Comparison of ENCODE assay signal across 8 mouse cellular contexts in the genomic region with DNA sequence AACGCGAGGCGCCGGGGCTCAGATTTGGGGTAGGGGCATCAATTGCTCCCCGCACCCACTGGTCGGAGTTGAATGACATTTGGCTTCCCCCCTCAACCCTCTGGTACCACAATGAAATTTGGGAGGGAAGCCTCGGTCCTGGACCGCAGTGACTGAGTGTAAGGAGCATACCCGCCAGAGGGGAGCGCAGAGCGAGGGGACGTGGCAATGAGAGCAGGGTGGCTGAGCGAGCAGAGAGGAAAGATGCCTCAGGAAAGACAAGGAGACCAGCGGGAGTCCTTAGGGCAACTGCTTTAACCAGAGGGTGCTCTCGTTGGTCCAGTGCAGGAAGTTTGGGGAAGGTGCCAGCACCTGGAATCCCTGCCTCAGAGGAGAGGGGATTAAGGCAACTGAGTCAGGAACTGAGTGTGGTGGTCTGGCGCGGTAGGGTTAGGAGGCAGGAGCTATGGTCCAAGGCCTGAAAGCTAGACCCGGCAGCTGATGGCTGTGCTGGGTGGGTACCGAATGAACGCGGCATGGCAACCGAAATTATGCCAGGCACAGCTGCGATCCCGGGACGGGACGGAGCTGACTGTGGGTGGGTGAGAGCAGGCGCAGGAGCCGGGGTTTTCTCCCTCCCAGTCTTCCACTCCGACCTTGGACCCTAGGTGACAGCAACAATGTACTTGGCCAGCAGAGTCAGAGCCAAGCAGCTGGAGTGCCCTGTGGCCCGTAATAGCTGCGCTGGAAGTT. TPM values are rescaled to one million over a fixed set of nuclear protein-coding genes. Genes with fewer than 3 reads are reported as not detected.
DNase-seq lines count a peak whose midpoint lies in the region; ATAC-seq and TF ChIP-seq lines count a peak whose summit lies in the region.

No protein-coding gene starts in this region.

- 2% methylated on average over 31 of the region's 31 CpGs for WGBS in forebrain, embryonic 14.5 days
- 4% methylated on average over 31 of the region's 31 CpGs for WGBS in intestine, embryonic 15.5 days

- H3K9me3 ChIP-seq in forebrain, embryonic 14.5 days (replicated peaks; ENCODE audit: control insufficient read depth, low read length): no peaks in the 10 kb centered on the region
- no peaks in the 10 kb centered on the region for H3K9me3 ChIP-seq in intestine, embryonic 15.5 days

- no peak for TF ChIP-seq CTCF in testis, adult 2 months (IDR thresholded peaks at IDR 0.05; ENCODE audit: control insufficient read depth, insufficient read depth, insufficient replicate concordance, low read depth, low read length)

- peaks cover 43% of the 10 kb centered on the region for H3K36me3 ChIP-seq in forebrain, embryonic 14.5 days (ENCODE audit: control insufficient read depth, insufficient read depth, low read length)
- peaks cover 28% of the 10 kb centered on the region for H3K36me3 ChIP-seq in intestine, embryonic 15.5 days
- no peaks in the 10 kb centered on the region for H3K36me3 ChIP-seq in testis, adult 2 months (ENCODE audit: control insufficient read depth, insufficient read depth, low read length)

- H3K4me2 ChIP-seq in forebrain, embryonic 14.5 days (ENCODE audit: low read length): peak overlapping the region; percentile 53
- peak overlapping the region; percentile 89 for H3K4me2 ChIP-seq in intestine, embryonic 15.5 days (replicated peaks)

- DNase-seq in layer of hippocampus, postnatal 10 days (ENCODE audit: low spot score in 2 of 2): peak; percentile 46 to 49
- no peak for DNase-seq in layer of hippocampus, adult 8-10 months (ENCODE audit: low spot score in 2 of 2)
- peak; percentile 64 for DNase-seq in brain, adult 2 months (ENCODE audit: low read depth, low spot score)
- DNase-seq in forebrain, embryonic 14.5 days (ENCODE audit: low spot score): peak; percentile 21
- DNase-seq in lung, postnatal 4 days: peak; percentile 38 to 53
- DNase-seq in urinary bladder, postnatal 14 days (ENCODE audit: low spot score): no peak

- peak; percentile 49; the same call in 1 of the 2 replicates for ATAC-seq in forebrain, embryonic 14.5 days
- ATAC-seq in intestine, embryonic 15.5 days: peak; percentile 7; the same call in 1 of the 2 replicates

- peaks cover 48% of the 10 kb centered on the region for H3K27me3 ChIP-seq in forebrain, embryonic 14.5 days (replicated peaks; ENCODE audit: control insufficient read depth, insufficient read depth, low read length)
- peaks cover 16% of the 10 kb centered on the region for H3K27me3 ChIP-seq in intestine, embryonic 15.5 days (replicated peaks)
- H3K27me3 ChIP-seq in testis, adult 2 months (ENCODE audit: control insufficient read depth, insufficient read depth, low read length): no peaks in the 10 kb centered on the region

- H3K4me1 ChIP-seq in forebrain, embryonic 14.5 days (ENCODE audit: control insufficient read depth, insufficient read depth, low read length): peaks cover 18% of the 10 kb centered on the region
- peaks cover 44% of the 10 kb centered on the region for H3K4me1 ChIP-seq in intestine, embryonic 15.5 days (replicated peaks)
- peaks cover 37% of the 10 kb centered on the region for H3K4me1 ChIP-seq in testis, adult 2 months (ENCODE audit: control insufficient read depth, insufficient read depth, low read length)

- H3K27ac ChIP-seq in forebrain, embryonic 14.5 days (ENCODE audit: low read depth, low read length): no peak overlapping the region
- peak overlapping the region; percentile 68 for H3K27ac ChIP-seq in intestine, embryonic 15.5 days
- no peak overlapping the region for H3K27ac ChIP-seq in testis, adult 2 months (ENCODE audit: control insufficient read depth, insufficient read depth, low read depth, low read length)

- H3K9ac ChIP-seq in forebrain, embryonic 14.5 days (ENCODE audit: low read length): peak overlapping the region; percentile 56
- peak overlapping the region; percentile 52 for H3K9ac ChIP-seq in intestine, embryonic 15.5 days

- no peak for TF ChIP-seq POLR2A in testis, adult 2 months (IDR thresholded peaks at IDR 0.05; ENCODE audit: control insufficient read depth, low read depth, low read length)

- peak overlapping the region; percentile 24 for H3K4me3 ChIP-seq in forebrain, embryonic 14.5 days (ENCODE audit: low read depth, low read length)
- peak overlapping the region; percentile 45 for H3K4me3 ChIP-seq in intestine, embryonic 15.5 days (replicated peaks)
- peak overlapping the region; percentile 35 for H3K4me3 ChIP-seq in testis, adult 2 months (ENCODE audit: control insufficient read depth, low read depth, low read length)

RNA-seq across cellular contexts. Expression of gene Mmp23, which starts 0.4 kb away (rescaled TPM):
- total RNA-seq in layer of hippocampus, postnatal 10 days (2021): 1 to 10 TPM; 2.7 to 4.1 TPM
- 1 to 10 TPM; 2.8 to 5.0 (median 3.5) TPM for total RNA-seq in layer of hippocampus, adult 8-10 months (2022)
- polyA plus RNA-seq in forebrain, embryonic 14.5 days (2014; fragmentation: Nextera tagmentation; extraction: Ambion mirVana): 0.97 and 2.1 TPM in 2 replicates
- 36.8 and 38.0 TPM in 2 replicates for polyA plus RNA-seq in intestine, embryonic 15.5 days (2015; fragmentation: Nextera tagmentation; extraction: Ambion mirVana)
- polyA plus RNA-seq in testis, adult 2 months (2012; rRNA removed): 3.7 and 5.9 TPM in 2 replicates

RNA-seq across cellular contexts. Expression of gene Gm10563, which starts 8.4 kb away (rescaled TPM):
- not detected for total RNA-seq in layer of hippocampus, postnatal 10 days (2021)
- total RNA-seq in layer of hippocampus, adult 8-10 months (2022): not detected
- not detected in 2 replicates for polyA plus RNA-seq in forebrain, embryonic 14.5 days (2014; fragmentation: Nextera tagmentation; extraction: Ambion mirVana)
- polyA plus RNA-seq in intestine, embryonic 15.5 days (2015; fragmentation: Nextera tagmentation; extraction: Ambion mirVana): not detected in 2 replicates
- not detected in 2 replicates for polyA plus RNA-seq in testis, adult 2 months (2012; rRNA removed)

RNA-seq across cellular contexts. Expression of gene Mib2, which starts 15.4 kb away (rescaled TPM):
- 10 to 100 TPM; 89.1 to 96.6 TPM for total RNA-seq in layer of hippocampus, postnatal 10 days (2021)
- total RNA-seq in layer of hippocampus, adult 8-10 months (2022): 100 to 1,000 TPM; 101 to 122 (median 113) TPM
- 25.2 and 34.5 TPM in 2 replicates for polyA plus RNA-seq in forebrain, embryonic 14.5 days (2014; fragmentation: Nextera tagmentation; extraction: Ambion mirVana)
- polyA plus RNA-seq in intestine, embryonic 15.5 days (2015; fragmentation: Nextera tagmentation; extraction: Ambion mirVana): 17.8 and 22.6 TPM in 2 replicates
- 39.3 and 40.6 TPM in 2 replicates for polyA plus RNA-seq in testis, adult 2 months (2012; rRNA removed)

RNA-seq across cellular contexts. Expression of gene Cdk11b, which starts 29.0 kb away (rescaled TPM):
- total RNA-seq in layer of hippocampus, postnatal 10 days (2021): 10 to 100 TPM; 53.5 to 59.7 TPM
- 10 to 100 TPM; 42.1 to 54.8 (median 46.9) TPM for total RNA-seq in layer of hippocampus, adult 8-10 months (2022)
- polyA plus RNA-seq in forebrain, embryonic 14.5 days (2014; fragmentation: Nextera tagmentation; extraction: Ambion mirVana): 39.9 and 42.8 TPM in 2 replicates
- polyA plus RNA-seq in intestine, embryonic 15.5 days (2015; fragmentation: Nextera tagmentation; extraction: Ambion mirVana): 50.2 and 53.9 TPM in 2 replicates
- polyA plus RNA-seq in testis, adult 2 months (2012; rRNA removed): 23.6 and 29.9 TPM in 2 replicates

RNA-seq across cellular contexts. Expression of gene Fndc10, which starts 40.5 kb away (rescaled TPM):
- total RNA-seq in layer of hippocampus, postnatal 10 days (2021): 10 to 100 TPM; 21.9 to 22.3 TPM
- 10 to 100 TPM; 22.6 to 30.6 (median 26.6) TPM for total RNA-seq in layer of hippocampus, adult 8-10 months (2022)
- polyA plus RNA-seq in forebrain, embryonic 14.5 days (2014; fragmentation: Nextera tagmentation; extraction: Ambion mirVana): 3.2 and 3.8 TPM in 2 replicates
- 6.1 and 7.6 TPM in 2 replicates for polyA plus RNA-seq in intestine, embryonic 15.5 days (2015; fragmentation: Nextera tagmentation; extraction: Ambion mirVana)
- 2.7 and 3.3 TPM in 2 replicates for polyA plus RNA-seq in testis, adult 2 months (2012; rRNA removed)

Comparison
In these comparisons a context has a peak if more than half of its experiments do, and no peak if none do; other contexts are left out.
1. DNase-seq: peak in layer of hippocampus, postnatal 10 days (2 of 2), brain, adult 2 months (single experiment), forebrain, embryonic 14.5 days (single experiment) and lung, postnatal 4 days (2 of 2); none in layer of hippocampus, adult 8-10 months (0 of 2) and urinary bladder, postnatal 14 days (single experiment).
2. Peak in every context shown above with its lines, with median percentiles within 50 percentile points of each other: H3K4me3 ChIP-seq.